Mouse (Mus musculus) left cerebral cortex, postnatal 25 days (tissue): ENCODE results near the gene Sept1. TPM values are rescaled to one million over a fixed set of nuclear protein-coding genes. Genes with fewer than 3 reads are reported as not detected.

Source experiments
- DNase-seq, 2 experiments: peaks; one replicate each; pipeline ENCODE4 v3.0.0; 2022; ENCODE audit warnings: low spot score in 2 of 2, mixed read lengths in 1 of 2
- intact Hi-C: fragments of 180-260 bp; cut with DNase I; formaldehyde crosslinking; loops from one replicate; pipeline ENCODE4 v1.15.1; 2025
- total RNA-seq, 2 experiments: library from RNA; stranded (reverse); gene quantifications; 2 replicates each; pipeline ENCODE4 v1.2.3; 2021

The Sept1 gene
- total RNA-seq, 2 experiments from 2014 or later = 3.4 to 3.6 TPM

DNA sequence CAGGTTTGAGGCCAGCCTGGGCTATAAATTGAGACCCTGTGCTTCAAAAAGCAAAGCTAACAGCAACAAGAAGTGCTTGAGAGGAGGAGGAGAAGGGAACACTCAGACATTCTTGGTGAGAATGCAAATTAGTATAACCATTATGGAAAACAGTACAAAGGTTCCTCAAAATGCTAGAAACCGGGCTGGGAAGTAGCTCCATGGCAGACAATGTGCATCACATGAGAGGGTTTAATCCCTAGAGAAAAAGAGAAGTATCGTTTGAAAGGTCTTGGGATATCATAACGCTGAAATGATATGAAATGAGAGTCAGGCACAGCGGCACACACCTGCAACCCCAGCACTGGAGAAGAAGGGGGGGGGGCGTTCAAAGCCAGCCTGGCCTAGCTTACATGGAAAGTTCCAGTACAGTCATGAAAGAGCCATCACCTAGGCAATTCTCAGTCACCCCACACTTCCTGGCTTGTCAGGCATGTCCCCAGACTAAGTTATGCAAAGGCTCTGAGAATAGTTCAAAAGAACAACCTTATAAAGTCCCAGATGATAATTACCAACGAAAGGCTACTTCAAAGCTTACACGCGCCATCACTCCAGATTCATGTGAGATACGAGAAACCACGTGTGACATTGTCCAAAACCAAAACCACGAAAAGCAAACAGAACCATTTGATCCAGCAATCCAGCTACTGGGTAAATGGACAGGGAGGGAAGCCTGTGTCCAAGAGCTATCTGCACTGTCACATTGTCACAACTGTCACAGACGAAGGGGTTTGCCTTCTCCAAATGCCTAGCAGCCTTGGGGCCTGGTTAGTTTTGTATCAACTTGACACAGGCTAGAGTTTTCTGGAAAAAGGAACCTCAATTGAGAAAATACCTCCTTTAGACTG is 67.1 kb downstream of the Sept1 start:
- intact Hi-C loops = loop anchor here (10.0 kb wide), 1 partner anchor 101 kb away; no protein-coding TSS in a partner anchor
- no peak for DNase-seq

Other genes with a start within 250 kb of the Sept1 start
- 1 to 10 TPM; 5.2 to 6.7 TPM for gene Mvp, start 218.5 kb downstream of the Sept1 start, total RNA-seq
- gene Pagr1b, start 216.6 kb downstream of the Sept1 start, total RNA-seq = 1 to 10 TPM in 1 of 2 experiments, under 1 TPM in 1; 0.66 to 2.3 TPM
- gene Pagr1a, start 215.8 kb downstream of the Sept1 start, total RNA-seq = 10 to 100 TPM; 22.5 to 23.9 TPM
- 10 to 100 TPM; 39.2 to 43.8 TPM for gene Gm42742, start 212.0 kb downstream of the Sept1 start, total RNA-seq
- gene Prrt2, start 211.9 kb downstream of the Sept1 start, total RNA-seq = 100 to 1,000 TPM; 191 to 195 TPM
- 100 to 1,000 TPM; 241 to 243 TPM for gene Maz, start 206.1 kb downstream of the Sept1 start, total RNA-seq
- gene Kif22, start 190.7 kb downstream of the Sept1 start, total RNA-seq = 1 to 10 TPM; 5.0 to 5.7 TPM
- not detected for gene Zg16, start 145.8 kb downstream of the Sept1 start, total RNA-seq
- 1 to 10 TPM; 1.2 to 1.4 TPM for gene AI467606, start 141.8 kb downstream of the Sept1 start, total RNA-seq
- gene Qprt, start 110.9 kb downstream of the Sept1 start, total RNA-seq = under 1 TPM in 1 of 2 experiments, not detected in 1; 0.55 TPM
- under 1 TPM; 0.09 to 0.14 TPM for gene Spn, start 95.3 kb downstream of the Sept1 start, total RNA-seq
- gene Cd2bp2, start 37.1 kb downstream of the Sept1 start, total RNA-seq = 10 to 100 TPM; 81.7 to 84.1 TPM
- 10 to 100 TPM; 90.2 to 97.5 TPM for gene Tbc1d10b, start 24.7 kb downstream of the Sept1 start, total RNA-seq
- gene Mylpf, start 24.2 kb downstream of the Sept1 start, total RNA-seq = 1 to 10 TPM; 2.8 to 3.3 TPM
- gene Zfp553, start 69 bp downstream of the Sept1 start, total RNA-seq = 10 to 100 TPM; 16.9 to 18.6 TPM
- 10 to 100 TPM; 55.3 to 55.5 TPM for gene Zfp771, start 11.1 kb upstream of the Sept1 start, total RNA-seq
- 10 to 100 TPM; 30.6 to 31.0 TPM for gene Dctpp1, start 27.6 kb upstream of the Sept1 start, total RNA-seq
- gene Sephs2, start 40.9 kb upstream of the Sept1 start, total RNA-seq = 10 to 100 TPM; 40.5 to 41.3 TPM
- under 1 TPM; 0.34 to 0.94 TPM for gene Itgal, start 63.1 kb upstream of the Sept1 start, total RNA-seq
- 10 to 100 TPM; 11.7 TPM for gene Zfp768, start 112.5 kb upstream of the Sept1 start, total RNA-seq
- 1 to 10 TPM; 5.4 to 6.7 TPM for gene Zfp747, start 142.9 kb upstream of the Sept1 start, total RNA-seq
- gene 9130019O22Rik, start 154.0 kb upstream of the Sept1 start, total RNA-seq = 1 to 10 TPM; 2.8 to 4.0 TPM
- gene E430018J23Rik, start 160.5 kb upstream of the Sept1 start, total RNA-seq = 1 to 10 TPM; 6.6 to 7.9 TPM
- gene Zfp764, start 173.7 kb upstream of the Sept1 start, total RNA-seq = 1 to 10 TPM; 4.5 TPM
- 10 to 100 TPM; 13.0 to 16.8 TPM for gene Zfp688, start 188.9 kb upstream of the Sept1 start, total RNA-seq
- 1 to 10 TPM; 5.8 to 8.2 TPM for gene Zfp689, start 216.0 kb upstream of the Sept1 start, total RNA-seq
- 10 to 100 TPM; 27.1 to 32.2 TPM for gene Prr14, start 226.5 kb upstream of the Sept1 start, total RNA-seq
- gene Fbrs, start 246.1 kb upstream of the Sept1 start, total RNA-seq = 10 to 100 TPM; 56.2 to 56.9 TPM